Mouse (Mus musculus): ENCODE measurements around the gene Ddx23.
A peak's percentile ranks its signal among the peaks of the same experiment; 100 is the strongest.

The Ddx23 gene

DNA sequence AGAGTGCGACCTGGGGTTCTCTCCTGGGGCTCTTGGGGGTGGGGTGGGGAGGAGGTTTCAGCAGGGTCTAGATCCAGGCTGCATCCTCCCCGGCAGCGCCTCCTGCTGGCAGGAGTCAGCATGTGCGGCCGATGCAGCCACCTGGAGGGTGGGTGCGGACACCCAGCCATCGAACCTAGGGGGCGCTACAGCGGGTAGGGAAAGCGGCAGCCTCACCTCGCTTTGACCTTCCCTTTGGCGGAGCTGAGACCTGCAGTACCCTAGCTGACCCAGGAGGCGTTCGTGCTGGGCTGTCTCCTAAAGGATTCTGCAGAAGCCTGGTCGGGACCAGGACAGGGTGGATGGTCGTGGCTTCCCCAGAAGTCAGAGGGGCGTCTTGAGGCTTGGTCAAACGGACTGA is 31.2 kb downstream of the Ddx23 start:
- peak; percentile 58 to 60 for DNase-seq

DNA sequence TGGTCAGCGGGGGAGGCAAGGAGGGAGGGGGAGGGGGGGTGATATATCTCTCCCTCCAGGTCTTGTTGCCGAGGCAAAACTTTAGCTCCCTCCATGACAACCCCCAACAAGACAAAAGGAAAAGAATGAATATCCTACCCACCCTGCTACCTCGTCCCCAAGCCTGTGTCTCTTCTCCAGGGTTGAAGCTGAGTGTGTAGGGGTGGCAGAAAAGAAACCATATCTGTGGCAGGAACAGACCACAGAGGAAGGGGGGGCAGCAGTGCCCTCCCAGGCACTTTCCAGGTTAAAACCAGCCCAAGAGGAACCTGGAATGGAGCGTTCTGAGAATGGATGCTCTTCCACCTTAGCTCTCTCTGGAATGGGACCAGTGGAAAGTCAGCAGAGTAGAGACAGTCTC is 32.2 kb downstream of the Ddx23 start, which contains the start of gene Cacnb3:
Gene Cacnb3 (plus strand): TSS at position 301 of the 400 bp plus-strand sequence.
- DNase-seq: no peak

DNA sequence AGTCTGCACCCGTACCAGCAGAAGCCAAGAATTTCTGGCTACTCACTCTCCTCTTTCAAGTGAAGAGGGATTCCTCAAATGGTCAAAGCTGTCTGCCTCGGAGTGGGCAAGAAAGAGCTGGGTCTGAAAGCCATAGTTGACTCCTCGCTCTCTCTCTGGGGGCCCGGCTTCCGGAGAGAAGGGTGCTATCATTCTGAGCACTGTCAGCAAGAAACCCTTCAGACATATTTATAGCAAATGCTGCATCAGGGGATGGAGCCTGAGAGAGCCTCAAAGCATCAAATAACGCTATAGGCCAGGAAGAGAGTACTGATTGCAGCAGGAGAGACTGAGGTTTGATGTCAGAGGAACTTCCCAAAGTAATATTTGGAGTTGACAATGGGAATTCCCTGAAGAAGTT is 33.2 kb downstream of the Ddx23 start:
- no peak for DNase-seq

DNA sequence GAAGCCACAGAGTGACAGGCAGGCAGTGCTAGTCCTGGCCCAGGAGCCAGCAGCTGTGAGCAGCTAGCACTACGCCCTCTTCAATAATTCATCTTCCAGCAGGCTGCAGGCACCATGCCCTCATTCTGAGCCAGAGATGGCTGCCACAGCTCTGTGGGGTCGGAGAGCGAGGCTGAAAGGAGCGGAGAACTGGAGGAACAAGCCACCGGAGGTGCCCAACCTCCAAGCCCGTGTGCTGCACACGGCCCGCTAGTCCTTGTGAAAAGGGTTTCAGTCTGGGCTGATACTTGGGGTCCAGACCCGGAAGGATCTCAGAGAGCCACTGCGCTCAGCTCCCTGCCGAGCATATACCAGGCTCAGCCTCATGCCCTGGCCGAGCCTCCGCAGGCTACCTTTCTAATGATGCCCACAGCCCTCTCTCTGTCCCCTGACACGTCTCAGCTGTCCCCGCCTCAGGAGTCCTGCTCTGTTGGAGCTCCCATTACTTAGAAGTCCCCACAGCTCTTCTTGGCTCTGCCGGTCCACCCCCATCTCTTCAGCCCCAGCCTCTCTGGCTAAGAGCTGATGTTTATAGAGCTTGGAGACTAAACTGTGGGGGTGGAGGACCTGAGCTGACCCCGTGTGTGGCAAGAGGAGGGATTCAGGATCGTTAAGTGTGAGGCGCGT is 34.0 kb downstream of the Ddx23 start:
- DNase-seq: no peak

DNA sequence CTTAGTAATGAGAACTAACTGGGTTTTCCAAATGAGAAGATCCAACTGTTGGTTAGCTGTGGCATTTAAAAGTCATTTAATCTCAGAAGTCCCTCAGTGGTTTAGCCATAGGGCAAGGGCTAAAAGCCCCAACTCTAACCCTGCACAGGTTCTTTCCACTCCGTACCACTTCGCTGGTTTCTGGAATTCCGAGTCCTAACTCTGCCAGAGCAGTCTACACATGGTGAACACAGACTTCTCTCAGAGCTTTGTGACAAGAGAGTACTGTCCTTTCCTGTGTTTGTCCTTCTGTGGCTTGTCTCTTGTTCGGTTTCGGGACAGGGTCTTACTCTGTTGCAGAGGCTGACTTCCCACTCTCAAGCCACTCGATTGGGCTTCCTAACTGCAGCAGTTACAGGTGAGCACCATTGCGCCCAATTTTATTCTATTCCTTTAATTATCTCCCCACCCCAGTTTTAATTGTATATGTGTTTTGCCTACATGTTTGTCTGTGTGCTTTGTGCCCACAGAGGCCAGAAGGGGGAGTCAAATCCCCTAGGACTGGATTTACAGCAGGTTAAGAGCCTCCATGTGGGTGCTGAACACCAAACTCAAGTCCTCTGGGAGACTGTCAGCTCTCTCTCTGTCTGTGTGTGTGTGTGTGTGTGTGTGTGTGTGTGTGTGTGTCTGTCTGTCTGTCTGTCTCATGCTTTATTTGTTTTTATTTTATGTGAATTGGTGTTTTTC is 36.0 kb downstream of the Ddx23 start:
- no peak for DNase-seq

DNA sequence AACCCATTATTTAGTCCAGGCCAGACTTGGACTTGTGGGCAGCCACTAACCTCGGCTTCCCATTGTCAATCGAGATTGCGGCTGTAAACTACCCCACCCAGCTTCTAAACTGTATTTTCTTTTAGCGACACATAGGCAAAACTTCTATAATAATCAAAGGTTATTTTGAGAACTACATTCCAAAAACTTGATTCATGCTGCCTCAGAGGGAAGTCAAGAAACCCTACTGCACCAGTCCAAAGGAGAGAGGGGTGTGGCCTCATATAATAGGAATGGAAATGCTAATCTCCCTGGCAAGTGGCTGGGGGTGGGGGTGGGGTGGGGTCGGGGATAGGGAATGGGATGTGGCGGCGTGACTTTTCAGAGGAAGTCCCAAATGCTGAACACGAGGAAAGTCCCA is 36.6 kb downstream of the Ddx23 start:
- no peak for DNase-seq

DNA sequence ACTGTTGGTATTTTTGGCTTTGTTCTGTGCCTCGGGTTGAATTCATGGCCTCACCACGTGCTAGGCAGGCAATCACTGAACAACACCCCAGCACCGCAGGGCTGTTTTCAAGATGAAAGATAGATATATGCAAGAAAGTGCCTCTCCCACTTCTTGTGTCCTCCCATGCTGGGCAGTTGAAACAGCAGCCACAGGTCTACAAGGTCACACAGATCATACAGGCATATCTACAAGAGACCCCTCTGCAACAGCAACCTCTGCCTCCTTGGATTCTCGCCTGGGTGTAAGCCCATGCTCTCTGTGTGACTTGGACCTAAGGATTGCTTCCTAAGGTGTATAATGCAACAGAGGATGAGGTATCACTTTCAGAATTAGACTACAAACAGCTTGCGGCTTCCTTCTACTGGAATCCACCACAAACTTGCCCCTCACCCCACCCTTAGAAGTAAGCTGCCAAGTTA is 39.3 kb downstream of the Ddx23 start:
- no peak for DNase-seq

DNA sequence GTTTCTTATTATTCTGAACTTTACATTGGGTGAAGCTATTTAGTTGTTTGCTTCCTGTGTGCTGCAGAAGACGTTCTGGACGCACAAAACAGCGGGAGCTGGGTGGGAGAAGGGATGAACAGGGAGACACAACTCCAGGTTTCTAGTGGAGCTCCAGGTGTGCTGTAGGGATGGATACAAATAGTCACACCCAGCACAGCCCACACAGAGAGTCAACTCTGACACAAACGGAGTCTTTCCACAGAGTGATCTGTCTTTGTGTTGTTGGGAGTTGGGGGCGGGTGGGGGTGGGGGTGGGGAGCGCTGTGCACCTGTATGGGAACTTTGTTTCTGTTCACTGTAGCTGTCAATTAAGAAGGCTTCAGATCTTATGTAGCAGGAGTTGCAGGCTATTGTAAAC is 40.0 kb downstream of the Ddx23 start:
- no peak for DNase-seq

DNA sequence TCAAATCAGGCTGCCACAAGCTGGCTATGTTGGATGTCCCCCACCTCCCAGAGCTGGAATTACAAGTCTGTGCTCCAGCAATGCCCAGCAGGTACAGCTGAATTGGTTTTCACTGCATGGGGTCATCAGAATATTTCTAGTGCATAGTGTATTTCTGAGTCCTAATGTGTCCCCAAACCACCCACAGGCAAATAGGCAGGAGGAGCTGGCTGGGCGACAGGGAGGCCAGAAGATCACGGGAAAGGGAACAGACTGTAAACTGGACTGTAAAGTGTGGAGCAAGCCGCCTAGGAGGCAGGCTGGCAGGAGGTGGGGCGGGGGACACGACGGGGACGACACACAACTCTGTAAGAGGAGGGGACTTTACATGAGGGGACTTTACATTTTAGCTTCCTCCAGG is 40.5 kb downstream of the Ddx23 start:
- DNase-seq: no peak

DNA sequence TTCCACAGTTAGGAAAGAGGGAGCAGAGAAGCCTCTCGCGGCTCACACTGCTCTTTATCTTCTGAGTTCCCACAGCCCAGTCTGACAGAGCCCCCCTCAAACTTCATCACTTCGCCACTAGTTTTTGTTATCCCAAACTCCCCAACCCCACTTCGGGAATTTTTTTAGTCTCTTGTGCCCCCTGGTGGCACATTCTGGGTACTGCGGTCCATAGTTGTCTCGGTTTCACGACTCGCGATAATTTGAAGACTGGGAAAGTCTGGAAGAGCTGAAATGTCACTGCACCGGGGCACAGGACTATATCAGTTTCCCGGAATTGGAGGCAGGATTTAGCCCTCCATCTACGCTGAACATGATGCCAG is 45.5 kb downstream of the Ddx23 start:
- peak in 1 of 2 experiments; percentile 43 for DNase-seq

DNA sequence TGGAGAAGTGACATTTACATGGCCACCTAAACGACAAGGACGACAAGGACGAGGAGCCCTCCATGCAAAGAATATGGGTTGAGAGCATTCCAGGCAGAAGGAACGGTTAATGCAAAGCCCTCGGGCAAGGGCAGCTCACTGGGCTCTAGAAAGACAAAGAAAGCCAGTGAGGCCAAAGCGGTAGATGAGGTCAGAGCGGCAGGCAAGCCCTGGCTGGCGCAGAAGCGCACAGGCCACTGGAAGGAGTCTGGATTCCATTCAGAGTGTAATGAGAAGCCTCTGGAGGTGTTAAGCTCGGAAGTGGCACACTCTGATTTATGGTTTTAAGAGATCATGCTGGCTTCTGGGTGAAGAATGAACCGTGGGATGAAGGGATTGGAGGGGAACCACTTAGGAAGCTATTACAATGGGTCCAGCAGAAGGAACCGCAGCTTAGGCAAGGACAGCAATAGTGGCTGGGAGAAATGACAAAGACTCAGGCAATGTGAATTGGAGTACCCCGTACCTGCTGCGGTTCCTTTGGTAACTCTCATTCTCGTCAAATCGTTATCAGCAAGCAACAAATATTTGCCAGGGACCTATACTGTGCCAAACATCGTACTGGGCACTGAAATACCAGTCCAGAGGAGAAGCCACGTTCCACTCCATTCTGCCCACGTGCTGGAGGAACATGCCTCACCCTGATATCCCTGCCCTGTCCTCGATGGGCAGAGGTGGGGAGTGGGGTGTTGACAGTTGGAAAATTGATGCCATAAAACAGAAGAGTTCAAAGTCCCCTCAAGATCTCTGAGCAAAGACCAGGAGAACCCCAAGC is 46.1 kb downstream of the Ddx23 start:
- no peak for DNase-seq

DNA sequence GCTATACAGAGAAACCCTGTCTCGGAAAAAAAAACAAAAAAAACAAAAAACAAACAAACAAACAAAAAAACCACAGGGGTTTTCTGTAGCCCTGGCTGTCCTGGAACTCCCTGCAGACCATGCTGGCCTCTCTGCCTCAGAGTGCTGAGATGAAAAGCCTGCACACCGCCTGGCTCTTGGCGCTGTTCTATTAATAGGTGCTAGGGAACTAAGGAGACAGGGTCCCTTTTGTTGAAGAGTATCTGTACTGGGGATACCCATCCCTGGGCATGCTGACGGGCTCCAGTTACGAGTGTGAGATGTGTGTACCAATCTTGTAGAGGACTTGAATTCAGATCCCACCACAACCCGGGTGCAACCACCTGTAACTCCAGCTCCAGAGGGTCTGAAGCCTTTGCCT is 46.9 kb downstream of the Ddx23 start:
- no peak for DNase-seq

DNA sequence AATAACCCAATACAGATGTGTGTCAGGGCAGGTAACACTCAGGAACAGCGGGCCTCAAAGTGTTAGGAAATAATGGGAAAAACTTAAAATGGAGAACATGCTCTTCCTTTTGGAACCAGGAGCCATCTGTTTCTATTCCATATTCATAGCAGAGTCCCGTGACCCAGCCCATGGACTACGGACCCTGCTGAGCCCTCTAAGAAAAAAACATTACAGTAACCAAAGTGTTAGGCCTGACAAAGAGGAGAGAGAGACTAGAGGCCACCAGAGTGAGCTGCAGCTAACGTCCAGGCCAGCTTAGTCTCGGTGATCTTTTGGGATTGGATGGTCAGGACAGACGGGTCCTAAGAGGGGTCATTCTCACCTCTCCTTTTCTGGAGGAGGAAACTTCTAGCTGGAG is 47.7 kb downstream of the Ddx23 start:
- DNase-seq: no peak

DNA sequence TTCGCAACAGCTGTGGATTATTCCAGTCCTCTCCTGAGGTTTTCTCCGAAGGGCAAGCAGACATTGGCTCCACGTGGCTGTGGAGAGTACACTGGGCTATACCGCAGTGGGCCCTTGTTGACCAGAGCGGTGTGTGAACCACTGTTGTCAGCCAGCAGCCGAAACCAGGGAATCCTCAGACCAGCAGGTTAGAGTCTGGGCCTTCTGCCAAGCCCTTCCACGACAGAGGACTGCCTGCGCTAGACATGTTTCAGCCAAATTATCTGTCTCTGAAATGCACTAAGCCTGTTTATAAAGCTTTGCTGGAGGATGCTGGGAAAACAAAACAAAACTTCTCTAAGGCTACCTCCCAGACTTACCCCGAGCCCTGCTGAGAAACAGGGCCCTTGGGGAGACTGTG is 48.1 kb downstream of the Ddx23 start:
- DNase-seq: no peak

DNA sequence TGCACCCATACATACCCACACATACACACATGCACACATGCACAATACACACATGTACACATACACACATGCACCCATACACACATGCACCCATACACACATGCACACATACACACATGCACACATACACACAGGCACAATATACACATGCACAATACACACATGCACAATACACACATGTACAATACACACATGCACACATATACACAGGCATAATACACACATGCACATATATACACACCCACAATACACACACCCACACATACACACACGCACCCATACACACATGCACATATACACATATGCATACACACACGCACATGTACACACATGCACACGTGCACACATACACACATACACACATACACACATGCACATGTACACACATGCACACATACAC is 50.5 kb downstream of the Ddx23 start:
- DNase-seq: no peak

DNA sequence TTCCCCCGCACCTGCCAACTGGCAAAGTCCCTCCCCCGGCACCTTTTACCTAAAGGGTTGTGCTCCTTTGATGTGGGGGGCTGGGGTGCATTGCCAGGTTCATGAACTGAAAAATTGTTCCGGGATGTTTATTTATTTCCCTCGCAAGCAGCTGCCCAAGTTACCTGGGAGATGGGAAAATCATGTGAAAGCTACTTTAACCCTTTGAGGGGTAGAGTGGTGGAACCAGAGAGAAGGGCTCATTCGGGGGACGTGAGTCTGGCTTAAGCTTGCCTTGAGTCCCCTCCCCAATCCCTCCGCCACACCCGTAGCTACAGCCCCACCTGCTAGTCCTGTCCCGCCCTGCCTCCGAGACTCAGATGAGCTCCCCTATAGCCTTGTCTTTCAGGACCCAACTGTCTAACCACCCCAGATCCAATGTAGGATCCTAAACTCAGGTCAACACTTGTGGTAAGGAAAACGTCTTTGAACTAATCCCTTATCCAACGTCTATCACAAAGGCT is 52.5 kb downstream of the Ddx23 start:
- DNase-seq: peak in 1 of 2 experiments; percentile 60

DNA sequence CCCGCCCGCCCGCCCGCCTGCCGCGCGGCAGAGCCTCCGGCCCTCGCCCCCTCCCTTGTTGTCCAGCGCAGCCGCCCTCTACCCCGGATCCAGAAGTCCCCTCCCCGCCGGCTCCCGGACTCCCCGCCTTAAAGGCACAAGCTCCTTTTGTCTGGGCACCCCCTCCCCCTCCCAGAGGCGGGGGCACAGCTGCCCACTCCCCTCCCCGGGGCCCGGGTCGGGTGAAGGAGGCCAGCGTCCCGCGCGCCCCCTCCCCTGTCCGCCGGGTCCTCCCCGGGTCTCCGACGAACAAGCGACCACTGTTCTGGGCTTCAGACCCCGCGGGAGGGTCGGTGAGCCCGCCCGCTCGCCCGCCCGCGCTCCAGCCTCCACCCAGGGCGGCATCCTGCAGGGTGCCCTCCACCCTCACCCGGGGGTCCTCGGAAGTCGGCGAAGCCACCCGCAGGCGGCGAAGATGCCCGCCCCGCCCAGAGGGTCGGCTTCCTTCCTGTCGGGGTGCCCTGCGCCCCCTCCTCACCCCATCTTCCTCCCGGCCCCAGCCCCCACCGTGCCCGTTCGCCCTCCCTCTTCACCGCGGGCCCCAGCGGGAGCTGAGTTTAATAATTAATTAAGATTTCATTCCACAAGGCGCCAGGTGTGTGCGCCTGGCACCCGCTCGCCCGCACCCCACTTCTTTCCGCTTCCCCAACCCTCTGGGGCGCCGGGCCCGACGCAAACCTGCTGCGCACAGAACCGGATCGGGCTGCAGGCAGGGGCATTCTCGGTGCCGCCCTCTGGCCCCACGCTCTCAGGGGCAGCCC is 53.2 kb downstream of the Ddx23 start, which contains the start of gene Adcy6:
Gene Adcy6 (minus strand): TSS at position 746 of the 800 bp plus-strand sequence.
- peak; percentile 74 to 78 for DNase-seq

DNA sequence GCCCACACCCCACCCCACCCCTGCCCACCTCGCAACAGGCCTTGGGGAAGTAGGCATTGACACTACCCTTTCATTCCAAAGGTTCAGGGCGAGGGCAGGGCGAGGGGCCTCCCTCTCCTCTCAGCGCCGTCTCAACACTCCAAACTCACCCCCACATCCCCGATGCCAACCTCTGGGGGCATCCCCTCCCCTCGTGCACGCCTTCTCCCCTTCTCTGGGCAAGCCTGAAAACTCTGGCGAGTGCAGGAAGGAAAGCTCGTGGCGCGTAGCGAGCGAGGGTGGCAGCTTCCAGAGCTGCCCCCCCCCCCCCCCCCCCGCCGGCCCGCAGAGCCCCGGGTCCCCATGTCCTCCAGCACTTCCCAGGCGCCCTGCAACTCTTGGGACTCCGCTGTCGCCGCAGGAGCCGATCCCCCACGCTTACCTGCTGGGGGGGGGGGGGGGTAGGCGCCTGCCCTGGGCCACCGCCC is 53.9 kb downstream of the Ddx23 start:
- DNase-seq: peak; percentile 30 to 50

DNA sequence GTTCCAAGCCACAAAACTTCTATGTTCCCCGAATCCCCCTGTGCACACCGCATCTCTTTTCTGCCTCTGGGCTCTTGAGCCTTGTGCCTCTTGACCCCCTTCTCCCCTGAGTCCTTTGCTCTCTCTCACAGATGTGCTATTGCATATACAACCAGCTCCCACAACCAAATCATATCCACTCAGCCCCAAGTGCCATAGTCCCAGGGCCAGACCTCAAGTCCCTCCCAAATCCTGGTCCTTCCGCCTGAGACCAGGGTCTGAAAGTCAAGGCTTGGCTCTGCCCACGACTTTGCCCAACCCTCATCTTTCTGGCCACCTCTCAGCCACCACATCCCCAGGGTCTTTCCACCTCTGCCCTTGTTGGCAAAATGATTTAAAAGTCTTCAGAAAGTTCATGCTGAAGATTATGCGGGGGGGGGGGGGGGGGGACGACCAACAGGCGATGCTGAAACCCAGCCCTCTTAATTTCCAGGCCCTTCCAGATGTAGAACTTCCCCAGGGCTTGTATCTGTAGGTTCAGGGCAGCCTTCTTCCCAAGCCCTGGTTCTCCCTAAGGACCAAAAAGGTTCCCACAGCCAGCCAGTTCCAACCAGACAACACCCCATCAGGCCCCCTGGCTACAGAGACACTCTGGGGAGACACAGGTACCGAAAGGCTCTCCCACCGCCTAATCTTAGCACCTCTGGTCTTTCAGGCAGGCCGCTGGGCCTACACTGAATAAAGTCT is 54.5 kb downstream of the Ddx23 start:
- DNase-seq: no peak

DNA sequence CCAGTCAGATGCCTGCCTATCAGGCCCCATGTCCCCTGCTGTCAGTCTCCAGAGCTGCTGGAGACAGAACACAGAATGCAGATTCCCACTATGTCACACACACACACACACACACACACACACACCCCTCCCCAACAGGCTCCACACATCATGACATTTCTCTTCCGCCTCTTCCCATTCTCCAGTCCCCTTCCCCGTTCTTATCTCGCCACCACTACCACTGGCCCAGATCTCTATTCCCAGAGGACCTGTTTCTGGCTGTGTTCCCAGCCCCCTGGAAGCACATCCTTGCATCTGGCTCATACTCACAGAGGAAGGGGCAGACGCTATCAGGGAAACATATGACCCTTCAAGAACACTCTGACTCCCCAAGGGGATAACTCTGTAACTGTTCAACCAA is 55.1 kb downstream of the Ddx23 start:
- no peak for DNase-seq

DNA sequence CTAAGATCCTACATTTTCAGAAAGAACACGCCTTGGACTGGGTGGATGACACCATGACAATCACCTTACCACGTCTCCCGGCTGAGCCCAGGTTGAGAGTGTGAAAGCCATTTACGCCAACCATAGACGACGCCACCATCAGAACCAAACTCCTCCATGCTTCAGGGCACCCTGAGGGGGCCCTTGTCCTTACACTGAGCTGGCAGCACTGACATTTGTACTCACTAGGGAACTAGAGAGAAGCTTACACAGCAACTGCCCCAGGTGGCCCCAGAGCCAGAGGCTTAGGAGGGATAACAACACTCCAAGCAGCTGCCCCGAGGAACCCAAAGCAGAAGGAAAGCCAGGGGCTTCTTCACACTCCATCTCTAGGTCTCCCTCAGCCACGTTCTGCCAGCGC is 56.0 kb downstream of the Ddx23 start:
- DNase-seq: no peak

DNA sequence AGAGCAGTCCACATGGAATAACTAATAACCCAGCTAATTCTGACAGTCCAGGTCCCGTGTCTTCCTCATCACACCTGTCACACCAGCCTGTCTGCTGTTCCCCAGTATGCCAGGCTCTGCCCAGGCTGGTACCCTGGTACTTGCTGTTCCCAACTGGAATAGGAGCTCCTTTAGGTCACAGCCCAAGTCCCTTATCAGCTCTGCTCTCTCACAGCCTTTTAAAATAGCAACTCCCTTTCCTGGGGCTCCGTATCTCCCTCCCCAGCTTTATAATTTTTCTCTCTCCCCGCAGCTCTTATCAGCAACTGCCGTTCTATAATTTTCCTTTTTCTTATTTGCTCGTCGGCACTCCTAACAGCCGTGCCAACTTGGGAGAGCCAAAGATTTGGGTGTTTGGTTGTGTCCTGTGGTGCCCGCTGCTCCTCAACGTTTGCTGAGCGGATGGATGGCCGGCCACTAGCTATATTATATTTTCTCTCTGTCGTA is 56.6 kb downstream of the Ddx23 start:
- no peak for DNase-seq
